Mouse (Mus musculus): ENCODE results near the gene Sycp3. TPM values are rescaled to one million over a fixed set of nuclear protein-coding genes. Genes with fewer than 3 reads are reported as not detected.
"Not testable (repeated sequence)": the region's sequence is repeated elsewhere in the genome, so short reads cannot be mapped to it uniquely, and the experiment has no call there.

The Sycp3 gene
- polyA plus RNA-seq, 1 experiment from 2014 or later, result 0.19 TPM

DNA sequence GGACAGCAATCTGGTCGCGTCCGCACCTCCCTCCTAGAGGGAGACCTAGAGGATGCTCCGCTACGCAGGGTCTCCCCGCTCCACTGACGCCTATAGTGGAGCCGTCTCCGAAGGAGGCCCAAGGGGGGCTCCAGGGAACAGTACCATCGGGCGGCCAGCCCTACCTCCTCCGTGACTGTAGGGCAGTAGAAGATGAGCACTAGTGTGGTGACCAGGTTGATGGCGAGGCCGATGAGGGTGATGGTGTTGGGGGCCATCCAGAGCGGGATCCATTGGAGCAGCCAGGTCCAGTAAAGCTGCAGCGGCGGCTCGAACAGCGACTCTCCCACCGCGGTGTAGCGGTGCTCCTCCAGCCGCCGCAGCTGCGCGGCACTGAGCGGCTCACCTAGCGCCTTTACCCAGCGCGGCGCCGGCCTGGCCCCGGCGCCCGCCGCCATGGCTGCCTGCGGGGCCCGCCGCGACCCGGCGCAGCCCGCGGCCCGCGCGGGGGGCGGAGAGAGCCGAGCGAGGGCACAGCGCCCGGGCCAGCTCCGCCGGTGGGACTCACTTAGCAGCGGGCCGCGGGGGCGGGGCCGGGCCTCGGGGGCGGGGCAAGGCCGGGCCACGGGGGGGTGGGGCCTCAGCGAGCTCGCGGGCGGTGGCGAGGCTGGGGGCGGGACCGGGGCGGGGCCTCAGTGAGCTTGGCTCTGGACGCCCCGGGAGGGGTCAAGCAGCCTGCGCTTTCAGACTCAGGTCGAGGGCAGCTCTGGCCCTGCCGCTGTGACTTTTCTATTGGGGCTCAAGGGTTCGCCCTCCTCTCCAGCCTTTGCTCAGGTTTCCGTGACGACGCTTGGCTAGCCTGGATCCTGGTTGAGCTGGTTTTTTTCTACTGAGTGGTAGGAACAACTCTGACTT, 44.3 kb downstream of the Sycp3 start, which contains the start of gene Chpt1:
Gene Chpt1 (minus strand): TSS at position 653 of the 894 bp plus-strand sequence.
- H3K27ac ChIP-seq, result peak within 1 kb of the TSS; percentile 90
- H3K4me1 ChIP-seq, result peaks cover 36% of the 10 kb centered on the region
- H3K27me3 ChIP-seq (ENCODE audit: poor library complexity, severe bottlenecking), result no peaks in the 10 kb centered on the region
- H3K9me3 ChIP-seq, result no peaks in the 10 kb centered on the region
- peak within 1 kb of the TSS; percentile 81 for H3K4me3 ChIP-seq
- no peaks in the 10 kb centered on the region for H3K36me3 ChIP-seq (replicated peaks)
- under 1% methylated on average over 62 of the region's 80 CpGs for WGBS
- peak; percentile 86 for DNase-seq (ENCODE audit: extremely low spot score, low spot score)

DNA sequence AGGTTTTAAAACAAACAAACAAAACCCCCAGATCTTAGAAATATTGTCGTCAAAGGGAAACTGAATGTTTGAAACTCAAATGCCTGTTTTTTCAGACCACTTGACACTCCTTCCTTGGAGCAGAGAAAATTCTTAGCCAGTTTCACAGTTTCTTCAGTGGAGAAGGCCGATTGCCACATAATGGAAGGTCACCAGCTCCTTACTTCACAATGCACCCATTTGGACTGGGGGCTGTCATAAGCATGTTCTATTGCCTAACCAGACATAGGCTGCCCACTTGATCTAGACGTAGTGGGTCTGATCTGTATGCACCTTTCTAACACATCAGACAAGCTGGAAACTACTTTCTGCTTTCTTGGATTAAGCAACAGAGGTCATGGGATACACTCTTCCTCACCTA, 45.1 kb downstream of the Sycp3 start:
- WGBS, result 63% methylated on average over 3 of the region's 3 CpGs
- Histone ChIP-seq H3K9me3 (no peaks in the 10 kb centered on the region), H3K4me3 (peak overlapping the region; percentile 81), H3K4me1 (peaks cover 36% of the 10 kb centered on the region), H3K36me3 (replicated peaks) (no peaks in the 10 kb centered on the region), H3K27me3 (ENCODE audit: poor library complexity, severe bottlenecking) (no peaks in the 10 kb centered on the region), H3K27ac (no peak overlapping the region)
- no peak for DNase-seq (ENCODE audit: extremely low spot score, low spot score)

DNA sequence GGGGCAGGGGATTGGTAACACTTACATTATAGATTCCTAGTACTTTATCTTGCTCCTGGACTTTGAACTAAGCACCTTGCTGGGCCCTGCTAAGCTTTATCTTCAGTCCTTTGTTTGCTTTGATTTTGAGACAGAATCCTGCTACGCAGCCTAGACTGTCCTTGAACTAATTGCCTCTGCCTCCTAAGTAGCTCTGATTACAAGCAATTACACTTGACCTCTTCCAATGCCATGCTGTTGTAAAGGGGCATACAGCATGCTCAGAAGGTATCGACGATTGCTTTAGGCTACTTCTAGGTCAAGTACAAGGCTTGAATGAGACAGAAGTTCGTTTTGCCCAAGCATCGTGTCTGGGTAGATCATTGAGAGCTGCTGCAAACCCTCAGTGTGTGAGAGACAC, 45.9 kb downstream of the Sycp3 start:
- no peak for DNase-seq (ENCODE audit: extremely low spot score, low spot score)
- 62% methylated on average over 5 of the region's 5 CpGs for WGBS
- Histone ChIP-seq H3K36me3 (replicated peaks) (no peaks in the 10 kb centered on the region), H3K9me3 (no peaks in the 10 kb centered on the region), H3K4me1 (peaks cover 36% of the 10 kb centered on the region), H3K27me3 (ENCODE audit: poor library complexity, severe bottlenecking) (no peaks in the 10 kb centered on the region), H3K27ac (no peak overlapping the region), H3K4me3 (no peak overlapping the region)

DNA sequence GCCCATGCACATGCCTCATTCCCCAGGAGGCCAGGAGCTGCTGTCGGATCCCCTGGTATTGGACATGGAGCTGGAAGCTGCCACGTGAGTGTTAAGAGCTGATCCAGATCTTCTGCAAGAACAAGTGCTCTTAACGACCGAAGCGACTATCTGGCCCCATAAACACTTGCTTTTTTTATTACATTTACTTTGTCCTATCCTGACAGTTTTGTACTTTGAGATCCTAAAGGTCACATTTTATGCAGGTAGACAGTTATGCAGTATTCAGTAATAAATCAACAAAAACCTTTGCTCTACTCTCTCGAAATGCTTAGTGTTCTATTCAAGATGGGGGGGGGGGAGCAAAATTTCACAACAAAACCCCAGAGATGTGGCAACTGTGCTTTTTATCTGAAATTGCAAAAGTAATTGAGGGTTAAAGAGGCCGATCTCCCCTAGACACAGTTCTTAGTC, 48.3 kb downstream of the Sycp3 start:
- Histone ChIP-seq H3K36me3 (replicated peaks) (no peaks in the 10 kb centered on the region), H3K27me3 (ENCODE audit: poor library complexity, severe bottlenecking) (no peaks in the 10 kb centered on the region), H3K9me3 (no peaks in the 10 kb centered on the region), H3K4me1 (peaks cover 24% of the 10 kb centered on the region), H3K4me3 (no peak overlapping the region), H3K27ac (no peak overlapping the region)
- 89% methylated on average over 7 of the region's 7 CpGs for WGBS
- no peak for DNase-seq (ENCODE audit: extremely low spot score, low spot score)

DNA sequence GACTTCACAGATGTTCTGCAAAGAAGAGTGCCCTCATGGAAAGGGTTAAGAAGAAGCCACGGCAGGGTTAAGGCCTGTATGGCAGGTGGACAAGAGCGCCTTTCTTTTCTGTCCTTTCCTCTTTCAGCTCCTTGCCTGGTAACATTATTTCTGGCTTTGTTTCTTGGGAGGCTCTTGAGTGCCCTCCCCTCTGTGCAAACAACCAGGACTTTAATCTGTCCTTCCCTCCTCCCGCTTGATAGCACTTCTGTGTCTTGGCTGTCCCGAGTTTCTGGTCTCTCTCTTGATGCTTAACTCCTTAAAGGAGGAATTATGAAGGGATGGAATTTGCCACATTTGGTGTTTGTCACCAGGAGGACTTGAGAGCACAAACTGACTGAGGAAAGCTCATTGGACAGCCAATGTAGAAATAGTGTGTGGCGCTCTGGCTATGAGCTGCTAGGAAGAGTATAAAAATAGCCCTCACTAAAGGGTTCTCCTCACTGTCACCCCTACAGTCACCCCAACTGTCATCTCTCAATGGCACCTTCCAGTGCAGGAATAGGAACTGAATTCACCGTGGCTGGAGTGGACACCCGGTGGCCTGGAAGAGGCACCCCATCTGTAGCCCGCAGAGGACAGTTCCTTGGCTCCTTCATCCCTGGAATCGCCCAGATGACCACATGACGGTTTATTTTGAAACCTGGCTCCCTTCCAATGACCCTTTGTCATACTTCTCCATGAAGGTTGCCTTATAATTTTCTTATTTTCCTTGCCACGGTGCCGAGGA, 51.3 kb downstream of the Sycp3 start:
- H3K27ac ChIP-seq, result no peak overlapping the region
- H3K27me3 ChIP-seq (ENCODE audit: poor library complexity, severe bottlenecking), result no peaks in the 10 kb centered on the region
- 85% methylated on average over 12 of the region's 12 CpGs for WGBS
- H3K9me3 ChIP-seq, result no peaks in the 10 kb centered on the region
- H3K4me1 ChIP-seq, result peaks cover under 1% of the 10 kb centered on the region; the same call in 1 of the 2 replicates
- no peaks in the 10 kb centered on the region for H3K36me3 ChIP-seq (replicated peaks)
- DNase-seq (ENCODE audit: extremely low spot score, low spot score), result no peak
- H3K4me3 ChIP-seq, result no peak overlapping the region

DNA sequence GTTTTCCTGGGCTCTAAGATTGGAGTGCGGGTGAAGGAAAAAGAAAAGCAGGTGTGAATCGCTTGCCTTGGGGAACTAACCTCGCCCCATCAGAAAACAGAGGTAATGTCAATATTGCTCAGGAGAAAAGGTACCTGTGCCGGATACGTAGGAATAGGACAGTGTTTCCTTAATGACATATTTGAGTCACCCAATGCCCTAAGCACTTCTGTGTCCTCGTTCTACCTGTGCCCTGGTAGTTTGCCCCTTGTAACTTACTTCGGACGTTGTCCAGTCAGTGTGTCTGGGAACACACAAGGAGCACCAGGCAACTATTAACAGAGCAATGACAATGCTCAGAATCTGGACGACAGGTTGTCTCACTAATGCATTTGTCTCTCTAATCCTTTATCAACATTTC, 52.0 kb downstream of the Sycp3 start:
- WGBS, result 91% methylated on average over 9 of the region's 9 CpGs
- DNase-seq (ENCODE audit: extremely low spot score, low spot score), result no peak
- Histone ChIP-seq H3K4me1 (no peaks in the 10 kb centered on the region), H3K4me3 (no peak overlapping the region), H3K27ac (no peak overlapping the region), H3K9me3 (no peaks in the 10 kb centered on the region), H3K36me3 (replicated peaks) (no peaks in the 10 kb centered on the region), H3K27me3 (ENCODE audit: poor library complexity, severe bottlenecking) (no peaks in the 10 kb centered on the region)

DNA sequence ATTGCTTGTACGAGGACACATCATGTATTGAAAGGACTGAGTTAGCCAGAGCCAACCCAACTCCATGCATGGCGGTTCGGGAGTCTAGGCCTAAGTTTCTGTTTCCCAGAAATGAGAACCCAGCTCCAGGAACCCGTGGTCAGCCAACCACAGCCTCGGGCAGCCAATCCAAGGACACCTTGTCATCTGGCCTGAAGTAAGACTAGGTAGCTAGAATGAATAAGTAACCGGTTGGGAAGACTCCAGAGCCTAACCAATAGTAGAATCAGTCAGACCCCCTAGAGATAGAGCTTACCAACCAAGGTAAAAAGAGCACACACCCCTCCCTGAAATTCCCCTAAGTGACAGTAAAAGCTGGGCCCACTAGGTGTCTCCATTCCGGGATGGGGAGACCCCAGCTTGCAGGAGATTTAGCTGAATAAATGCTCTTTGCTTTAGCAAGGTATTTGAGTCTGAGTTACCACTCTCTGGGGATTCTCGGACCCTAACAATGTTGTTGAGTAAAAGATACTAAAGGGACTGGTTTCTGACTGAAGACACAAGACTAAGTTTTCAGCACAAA, 54.3 kb downstream of the Sycp3 start:
- 70% methylated on average over 8 of the region's 8 CpGs for WGBS
- Histone ChIP-seq H3K27ac (no peak overlapping the region), H3K4me3 (no peak overlapping the region), H3K36me3 (replicated peaks) (no peaks in the 10 kb centered on the region), H3K9me3 (no peaks in the 10 kb centered on the region), H3K27me3 (ENCODE audit: poor library complexity, severe bottlenecking) (no peaks in the 10 kb centered on the region), H3K4me1 (no peaks in the 10 kb centered on the region)
- no peak for DNase-seq (ENCODE audit: extremely low spot score, low spot score)

DNA sequence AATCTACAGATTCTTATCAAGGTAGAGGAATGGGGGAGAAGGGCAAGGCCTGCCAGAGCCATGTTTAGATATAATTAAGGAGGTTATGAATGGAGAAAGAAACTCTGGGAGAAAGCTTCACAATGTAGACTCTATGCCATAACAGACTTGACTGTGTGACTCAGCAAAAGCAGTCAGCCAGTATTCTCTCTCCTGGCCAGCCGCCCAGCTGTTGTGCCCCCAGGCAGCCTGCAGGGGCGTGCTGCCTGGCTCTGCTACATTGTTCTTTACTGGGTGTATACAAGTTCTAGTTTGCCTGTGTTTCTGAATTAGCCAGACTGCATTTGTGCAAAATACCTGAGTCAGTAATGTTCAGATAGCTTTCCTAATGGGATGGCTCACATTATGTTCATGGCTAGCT, 55.1 kb downstream of the Sycp3 start:
- DNase-seq (ENCODE audit: extremely low spot score, low spot score), result no peak
- Histone ChIP-seq H3K27ac (no peak overlapping the region), H3K4me1 (no peaks in the 10 kb centered on the region), H3K4me3 (no peak overlapping the region), H3K27me3 (ENCODE audit: poor library complexity, severe bottlenecking) (no peaks in the 10 kb centered on the region), H3K9me3 (no peaks in the 10 kb centered on the region), H3K36me3 (replicated peaks) (no peaks in the 10 kb centered on the region)
- WGBS, result 51% methylated on average over 2 of the region's 2 CpGs

DNA sequence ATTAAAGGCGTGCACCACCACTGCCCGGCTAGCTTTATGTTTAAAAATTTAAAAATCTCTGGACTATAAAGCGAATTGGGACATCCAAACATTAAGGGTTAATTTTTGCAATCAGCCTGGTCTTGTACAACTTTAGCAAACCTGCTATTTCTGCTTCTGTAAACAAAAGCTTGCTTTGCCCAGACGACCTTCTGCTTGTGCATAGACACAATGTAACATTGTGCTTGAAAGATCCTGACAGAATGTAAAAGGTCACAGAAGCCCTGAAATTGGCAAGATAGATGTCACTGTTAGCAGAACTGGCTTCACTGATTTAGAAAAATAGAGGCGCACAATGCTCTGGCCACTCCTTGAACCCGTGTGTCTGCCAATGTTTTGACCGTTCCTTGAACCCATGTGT, 55.7 kb downstream of the Sycp3 start:
- H3K27ac ChIP-seq; H3K4me1 ChIP-seq; H3K27me3 ChIP-seq (ENCODE audit: poor library complexity, severe bottlenecking); H3K36me3 ChIP-seq (replicated peaks); DNase-seq (ENCODE audit: extremely low spot score, low spot score); H3K4me3 ChIP-seq; H3K9me3 ChIP-seq: not testable (repeated sequence)
- 89% methylated on average over 7 of the region's 7 CpGs for WGBS

DNA sequence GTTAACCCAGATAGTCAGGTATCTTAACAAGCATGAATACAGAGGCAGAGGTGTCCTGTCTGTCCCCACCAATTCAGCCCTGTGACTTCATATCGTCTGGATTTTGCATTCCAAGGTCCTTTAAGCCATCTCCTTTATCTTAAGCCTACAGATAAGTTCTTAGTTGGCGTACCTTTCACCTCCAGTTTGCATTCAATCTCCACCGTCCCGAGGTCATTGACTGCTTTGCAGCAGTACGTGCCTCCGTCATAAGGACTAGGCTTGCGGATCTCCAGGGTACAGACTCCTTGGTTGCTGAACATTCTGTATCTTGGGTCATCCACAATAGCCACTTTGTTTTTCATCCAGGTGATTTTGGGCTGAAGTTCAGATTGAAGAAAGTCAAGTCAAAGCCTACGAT, 63.4 kb downstream of the Sycp3 start:
- WGBS, result 93% methylated on average over 8 of the region's 8 CpGs
- no peaks in the 10 kb centered on the region for H3K36me3 ChIP-seq (replicated peaks)
- H3K27me3 ChIP-seq (ENCODE audit: poor library complexity, severe bottlenecking), result no peaks in the 10 kb centered on the region
- DNase-seq (ENCODE audit: extremely low spot score, low spot score), result no peak
- no peaks in the 10 kb centered on the region for H3K9me3 ChIP-seq
- no peaks in the 10 kb centered on the region for H3K4me1 ChIP-seq
- H3K27ac ChIP-seq, result no peak overlapping the region
- no peak overlapping the region for H3K4me3 ChIP-seq
